Mouse (Mus musculus) heart, postnatal 36 days (tissue): ENCODE results near the gene Gm20662. TPM values are rescaled to one million over a fixed set of nuclear protein-coding genes. Genes with fewer than 3 reads are reported as not detected.

Experiments
- DNase-seq, 2 experiments: peaks; one replicate each; pipeline ENCODE4 v3.0.0; 2021 to 2022
- intact Hi-C: fragments of 180-260 bp; cut with DNase I; formaldehyde crosslinking; loops from one replicate; pipeline ENCODE4 v1.15.1; 2025
- total RNA-seq, 2 experiments: library from RNA; stranded (reverse); gene quantifications; 2 replicates each; pipeline ENCODE4 v1.2.3; 2021

Gm20662 gene
- total RNA-seq, 2 experiments from 2014 or later, result 1.4 to 1.5 TPM

DNA sequence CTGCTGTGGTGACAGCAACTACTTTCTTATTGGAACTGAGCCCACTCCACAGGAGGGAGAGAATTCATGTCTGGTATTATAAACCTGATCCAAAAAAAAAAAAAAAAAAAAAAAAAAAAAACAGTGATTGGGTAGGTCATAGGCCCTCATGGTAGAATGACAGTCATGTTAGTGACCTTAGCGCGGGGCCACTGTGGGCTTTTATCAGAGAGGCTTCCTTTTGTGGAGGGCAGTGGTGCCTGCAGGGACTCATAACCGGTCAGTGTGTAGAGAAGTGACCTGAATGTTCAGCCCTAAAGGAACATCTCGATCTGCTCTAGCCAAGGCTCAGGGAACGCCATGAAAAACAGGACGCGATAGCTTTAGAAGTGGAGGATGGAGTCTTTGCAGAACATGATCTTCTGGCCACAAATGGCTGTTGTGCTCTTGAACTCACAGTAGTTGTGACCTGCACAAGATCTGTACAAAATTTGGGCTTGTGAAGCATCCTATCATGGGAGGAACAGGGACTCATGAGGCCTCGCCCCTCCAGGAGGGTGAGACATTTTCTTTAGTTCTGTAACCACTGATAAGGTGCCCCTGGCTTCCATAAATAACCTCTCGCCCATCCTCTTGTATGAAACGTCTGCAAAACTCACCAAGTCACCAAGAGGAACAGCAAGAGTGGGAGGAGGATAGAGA, 21.5 kb upstream of the Gm20662 start:
- intact Hi-C loops, result no loop called here
- DNase-seq, result no peak

DNA sequence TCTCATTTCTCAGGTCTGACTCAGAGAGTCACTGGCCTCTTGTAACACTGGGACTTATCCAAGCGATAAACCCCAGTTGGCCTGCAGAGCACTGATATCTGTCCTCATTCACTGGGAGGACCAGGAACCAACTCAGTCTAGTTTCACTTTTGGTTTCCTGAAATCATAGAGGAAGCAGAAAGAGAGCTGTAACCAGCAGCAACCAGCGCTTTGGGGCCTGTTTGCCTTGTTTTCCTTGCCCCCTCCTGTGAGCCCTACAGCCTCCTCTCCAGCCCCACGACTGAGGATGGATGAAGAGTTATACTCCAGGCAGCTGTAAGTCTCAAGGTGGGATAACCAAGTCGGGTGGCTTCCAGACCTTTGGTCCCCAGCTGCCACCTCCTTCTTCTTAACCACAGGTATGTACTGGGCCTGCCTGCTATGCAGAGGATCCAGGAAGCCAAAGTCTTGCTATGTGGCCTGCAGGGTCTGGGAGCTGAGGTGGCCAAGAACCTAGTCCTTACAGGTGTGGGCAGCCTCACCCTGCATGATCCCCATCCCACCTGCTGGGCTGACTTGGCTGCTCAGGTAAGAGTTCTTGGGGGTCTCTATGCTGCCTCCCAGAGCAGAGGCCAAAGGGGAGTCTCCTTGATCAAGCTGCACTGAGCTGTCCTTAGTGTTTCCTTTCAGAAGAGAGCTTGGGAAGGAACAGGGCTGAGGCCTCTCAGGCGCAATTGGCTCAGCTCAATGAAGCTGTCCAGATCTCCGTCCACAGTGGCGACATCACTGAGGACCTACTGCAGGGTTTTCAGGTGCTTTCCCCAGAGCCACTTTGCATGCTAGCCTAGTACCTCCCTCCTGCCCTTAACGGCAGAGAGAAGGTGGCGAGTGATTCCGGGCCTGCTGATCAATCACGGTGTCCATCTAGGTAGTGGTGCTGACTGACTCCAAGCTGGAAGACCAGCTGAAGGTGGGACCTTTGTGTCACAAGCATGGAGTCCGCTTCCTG, 20.5 kb upstream of the Gm20662 start, which contains the start of gene Uba7:
TSS of gene Uba7 (plus strand) at position 107 of the 988 bp plus-strand sequence.
- peak; percentile 49 to 56 for DNase-seq

DNA sequence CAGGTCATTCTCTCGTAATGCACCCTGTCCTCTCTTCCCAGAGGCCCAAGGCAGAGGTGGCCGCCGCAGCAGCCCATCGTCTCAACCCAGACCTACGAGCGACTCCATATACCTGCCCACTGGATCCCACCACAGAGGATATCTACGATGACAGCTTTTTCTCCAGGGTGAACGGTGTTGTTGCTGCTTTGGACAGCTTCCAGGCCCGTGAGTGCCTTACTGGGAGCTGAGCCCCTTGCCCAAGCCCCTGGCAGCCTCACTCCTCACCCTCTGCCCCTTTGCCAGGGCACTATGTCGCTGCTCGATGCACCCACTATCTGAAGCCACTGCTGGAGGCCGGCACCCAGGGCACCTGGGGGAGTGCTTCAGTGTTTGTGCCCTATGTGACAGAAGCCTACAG, 17.3 kb upstream of the Gm20662 start:
- intact Hi-C loops, result no loop called here
- no peak for DNase-seq

More for the DNA sequence above, 20.5 kb upstream of the Gm20662 start, which contains the start of gene Uba7:
- intact Hi-C loops, result no loop called here

DNA sequence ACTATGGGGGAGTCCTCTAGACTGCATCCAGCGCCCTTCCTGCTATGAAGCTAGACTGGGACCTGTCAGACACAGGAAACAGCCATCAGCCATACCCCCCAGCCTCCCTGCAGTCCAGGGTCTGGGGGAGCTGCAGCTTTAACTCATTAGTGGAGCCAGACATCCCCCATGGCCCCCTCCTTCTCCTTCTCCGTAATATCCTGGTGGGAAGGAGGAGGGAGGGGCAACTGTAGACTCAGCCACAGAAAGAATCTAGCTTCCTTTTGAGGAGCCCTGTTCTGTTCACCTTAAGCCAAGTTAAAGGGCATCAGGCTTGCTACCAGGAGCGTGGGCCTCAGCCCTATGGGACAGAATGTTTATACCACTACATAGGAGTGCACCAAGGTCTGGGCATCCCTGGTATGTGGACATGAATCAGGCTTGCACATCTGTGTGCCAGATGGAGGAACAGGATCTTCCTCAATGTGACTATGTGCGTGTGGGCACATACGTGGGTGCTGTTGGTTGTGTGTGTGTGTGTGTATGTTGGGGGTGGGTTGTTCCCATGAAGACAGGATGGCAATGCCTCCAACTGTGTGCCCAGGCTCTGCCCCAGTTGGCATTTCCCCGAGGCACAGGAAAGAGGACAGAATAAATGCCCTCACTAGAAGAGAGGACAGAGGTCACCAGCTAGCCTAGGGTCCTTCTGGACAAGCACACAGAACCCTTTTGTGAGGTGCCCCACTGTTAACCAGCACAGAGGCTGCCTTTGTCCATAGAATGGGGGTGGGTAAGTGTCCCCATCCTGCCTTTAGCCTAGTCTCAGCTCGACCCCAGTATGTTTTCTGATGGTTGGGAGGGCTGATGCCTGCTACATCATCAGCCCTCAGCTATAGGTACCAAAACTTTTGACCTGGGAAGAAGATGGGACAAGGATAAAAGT, 14.2 kb upstream of the Gm20662 start:
- intact Hi-C loops, result loop anchor here (10.0 kb wide), 1 partner anchor 323 kb away; the partner anchor contains the start of genes Rhoa and Tcta
- peak; percentile 22 to 32 for DNase-seq

DNA sequence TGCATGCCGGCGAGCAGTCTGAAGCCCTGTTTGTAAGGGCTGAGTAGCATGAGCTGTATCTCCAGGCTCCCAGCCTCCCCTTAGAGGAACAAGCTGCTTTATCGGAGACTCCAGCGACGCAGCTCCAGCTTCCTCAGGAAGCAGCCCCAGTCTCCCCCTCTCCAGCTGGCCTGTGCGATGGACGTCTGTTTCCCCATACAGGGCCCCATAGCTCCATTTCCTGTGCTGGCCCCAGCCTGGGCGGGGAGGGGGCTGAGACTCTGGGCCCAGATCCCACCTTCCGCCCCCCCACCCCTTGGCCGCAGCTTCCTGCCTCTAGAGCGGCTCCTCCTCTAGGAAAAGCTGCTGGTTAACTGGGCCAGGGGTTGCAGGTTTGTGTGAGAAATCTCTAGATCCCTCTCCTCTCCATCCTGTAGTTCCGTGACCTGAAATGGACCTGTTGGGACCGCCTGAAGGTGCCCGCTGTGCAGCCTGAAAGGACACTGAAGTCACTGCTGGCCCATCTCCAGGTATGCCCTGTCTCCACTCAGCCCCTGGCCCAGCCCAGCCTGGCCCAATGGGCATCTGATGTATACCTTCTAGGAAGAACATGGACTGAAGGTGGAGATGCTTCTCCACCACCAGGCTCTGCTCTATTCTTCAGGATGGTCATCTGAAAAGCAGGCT, 13.3 kb upstream of the Gm20662 start, which contains the start of gene Gm20661:
TSS of gene Gm20661 (plus strand) at position 378 of the 666 bp plus-strand sequence.
- DNase-seq, result peak; percentile 73 to 78
- intact Hi-C loops, result loop anchor here (10.0 kb wide), 1 partner anchor 322 kb away; the partner anchor contains the start of genes Rhoa and Tcta

GRCm38 (mm10) chr9:107983421-107983890, 12.7 kb upstream of the Gm20662 start:
- DNase-seq, result peak; percentile 78 to 81
- intact Hi-C loops, result loop anchor here (10.0 kb wide), 1 partner anchor 321 kb away; the partner anchor contains the start of genes Rhoa and Tcta

DNA sequence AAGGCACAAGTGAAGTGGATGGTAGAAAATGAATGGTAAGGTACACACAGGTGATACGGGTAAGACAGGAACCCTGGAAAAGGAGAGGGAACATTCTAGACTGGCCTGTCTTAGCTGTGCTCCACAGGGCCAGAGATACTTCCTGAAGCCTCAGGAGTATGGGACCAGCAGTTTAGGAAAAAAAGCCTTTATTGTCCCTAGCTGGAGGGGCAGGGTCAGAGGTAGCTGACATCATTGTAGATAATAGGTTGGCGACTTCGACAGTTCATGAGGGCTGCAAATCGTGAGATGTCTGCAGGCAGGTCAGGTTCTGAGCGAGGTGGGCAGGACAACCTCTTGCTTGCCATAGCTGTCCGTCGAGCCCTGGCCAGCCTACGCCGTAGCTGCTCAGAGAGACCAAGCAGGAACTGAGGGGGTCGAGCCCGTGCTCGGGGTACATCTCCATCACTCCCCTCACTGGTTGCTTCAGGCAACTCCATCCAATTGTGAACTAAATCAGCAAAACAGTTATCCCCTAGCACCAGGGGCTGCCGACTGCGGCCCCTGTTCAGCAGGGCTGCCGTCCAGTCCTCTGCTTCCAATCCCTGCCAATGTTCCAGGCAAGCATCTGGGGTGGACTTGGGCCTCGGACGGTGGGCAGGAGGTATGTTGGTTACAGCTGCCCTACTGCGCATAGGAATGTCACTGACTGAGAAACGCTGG, 11.9 kb upstream of the Gm20662 start:
- DNase-seq, result peak; percentile 38 to 47

DNA sequence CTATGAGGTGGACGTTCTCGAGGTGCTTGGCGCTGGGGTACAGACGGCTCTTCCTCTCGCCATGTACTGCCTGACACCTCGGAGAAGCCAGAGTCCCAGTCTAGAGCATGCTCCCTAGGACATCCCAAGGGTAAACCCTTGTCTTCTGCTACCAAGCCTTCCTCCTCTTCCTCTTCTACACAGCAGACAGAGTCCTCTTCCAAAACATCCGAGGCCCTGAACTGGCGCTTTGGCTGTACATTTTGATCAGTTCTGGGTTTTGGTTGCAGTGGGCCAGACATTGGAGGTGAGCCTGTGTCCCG, 11.4 kb upstream of the Gm20662 start:
- intact Hi-C loops, result loop anchor here (10.0 kb wide), 1 partner anchor 320 kb away; the partner anchor contains the start of genes Rhoa and Tcta

More for the DNA sequence above, 11.9 kb upstream of the Gm20662 start:
- intact Hi-C loops, result loop anchor here (10.0 kb wide), 1 partner anchor 321 kb away; the partner anchor contains the start of genes Rhoa and Tcta

DNA sequence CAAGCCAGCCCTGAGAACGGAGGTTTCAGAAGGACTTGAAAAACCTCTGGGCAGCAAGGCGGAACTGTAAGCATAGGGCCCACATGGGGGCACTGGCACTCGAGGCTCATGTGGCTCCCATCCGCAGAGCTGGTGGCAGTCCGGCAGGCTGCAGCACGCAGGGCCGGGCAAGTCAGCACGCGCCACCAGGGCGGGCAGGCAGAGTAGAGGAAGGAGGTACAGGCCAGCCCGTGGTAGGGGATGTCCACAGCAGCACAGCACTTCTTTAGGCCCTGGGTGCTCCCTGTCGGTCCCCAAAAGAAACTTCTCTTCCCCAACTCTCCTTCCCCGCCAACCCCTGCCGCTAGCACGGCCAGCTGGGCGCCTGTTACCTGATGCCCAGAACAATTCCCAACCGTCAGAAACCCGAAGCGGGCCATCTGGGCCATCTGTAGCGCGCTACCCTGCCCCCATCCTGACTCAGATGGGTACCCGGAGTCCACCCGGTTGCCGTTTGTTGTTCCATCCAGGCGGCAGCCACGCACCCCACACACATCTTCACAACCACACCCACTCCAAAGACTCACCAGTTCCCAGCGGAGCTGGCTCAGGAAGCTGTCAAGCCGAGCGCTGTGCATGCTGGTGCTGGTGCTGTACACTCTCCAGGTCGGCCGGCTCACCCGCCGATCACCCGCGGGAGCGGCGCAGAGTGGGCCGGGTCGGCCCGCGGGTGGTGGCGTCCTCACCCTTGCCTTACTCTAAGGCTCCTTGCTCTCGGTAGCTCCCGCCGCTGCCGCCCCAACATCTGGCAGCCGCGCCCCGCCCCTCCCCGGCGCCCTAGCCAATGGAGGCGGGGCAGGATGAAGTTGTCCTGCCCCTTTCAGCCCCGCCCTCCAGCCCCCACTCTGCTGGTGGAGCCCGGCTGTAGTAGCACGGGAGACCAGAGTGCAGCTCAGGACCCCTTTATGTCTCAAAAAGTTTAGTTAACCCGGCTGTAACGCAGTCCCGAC, 10.7 kb upstream of the Gm20662 start, which contains the start of gene Inka1:
TSS of gene Inka1 (minus strand) at position 749 of the 989 bp plus-strand sequence.
- peak; percentile 92 to 95 for DNase-seq
- intact Hi-C loops, result loop anchor here (1.0 to 10.0 kb wide), 3 partner anchors 22 to 319 kb away; partner anchors contain the start of genes Amigo3, Rhoa and Tcta

More for the DNA sequence above, 11.4 kb upstream of the Gm20662 start:
- peak; percentile 21 to 46 for DNase-seq

DNA sequence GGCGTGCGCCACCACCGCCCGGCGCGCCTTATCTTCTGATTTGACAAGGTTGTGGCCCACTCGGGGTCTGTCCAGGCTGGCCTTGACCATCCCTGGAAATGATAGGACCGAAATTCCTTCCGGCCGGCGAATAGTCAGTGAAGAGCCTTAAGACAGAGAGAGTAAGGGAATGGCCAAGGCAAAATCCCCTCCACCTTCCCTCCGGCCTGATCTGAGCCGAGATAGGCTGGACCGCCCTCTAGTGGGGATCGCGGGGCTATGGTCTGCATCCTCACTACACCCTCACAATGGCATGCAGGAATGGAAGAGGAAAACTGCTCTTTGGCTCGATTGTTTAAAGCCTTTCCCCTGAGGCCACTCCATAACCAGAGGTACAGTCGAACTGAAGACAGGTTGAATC, 9.8 kb upstream of the Gm20662 start:
- intact Hi-C loops, result loop anchor here (1.0 to 10.0 kb wide), 3 partner anchors 23 to 318 kb away; partner anchors contain the start of genes Amigo3, Rhoa and Tcta
- peak; percentile 84 to 86 for DNase-seq

DNA sequence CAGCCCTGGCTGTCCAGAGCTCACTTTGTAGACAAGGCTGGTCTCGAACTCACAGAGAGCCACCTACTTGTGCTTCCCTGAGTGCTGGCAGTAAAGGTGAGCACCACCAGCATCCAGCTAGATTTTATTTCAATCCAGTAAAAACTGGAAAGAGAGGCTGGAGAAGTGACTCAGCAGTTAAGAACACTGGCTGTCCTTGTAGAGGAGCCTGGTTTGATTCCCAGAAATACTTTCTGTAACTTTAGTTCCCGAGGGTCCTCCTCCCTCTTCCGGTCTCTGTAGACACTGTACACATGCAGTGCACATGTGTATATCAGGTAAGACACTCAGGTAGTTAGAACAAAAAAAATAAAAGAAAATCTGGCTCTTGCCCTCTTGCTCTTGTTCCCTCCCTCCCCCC, 8.2 kb upstream of the Gm20662 start:
- DNase-seq, result no peak
- intact Hi-C loops, result loop anchor here (2.0 to 10.0 kb wide), 2 partner anchors 65 to 317 kb away; partner anchors contain the start of genes Amigo3, Rhoa and Tcta

GRCm38 (mm10) chr9:107992197-107992596, 4.0 kb upstream of the Gm20662 start, which contains the start of gene Cdhr4:
Cdhr4 (plus strand) TSS chr9:107992497.
- intact Hi-C loops, result no loop called here
- DNase-seq, result no peak

DNA sequence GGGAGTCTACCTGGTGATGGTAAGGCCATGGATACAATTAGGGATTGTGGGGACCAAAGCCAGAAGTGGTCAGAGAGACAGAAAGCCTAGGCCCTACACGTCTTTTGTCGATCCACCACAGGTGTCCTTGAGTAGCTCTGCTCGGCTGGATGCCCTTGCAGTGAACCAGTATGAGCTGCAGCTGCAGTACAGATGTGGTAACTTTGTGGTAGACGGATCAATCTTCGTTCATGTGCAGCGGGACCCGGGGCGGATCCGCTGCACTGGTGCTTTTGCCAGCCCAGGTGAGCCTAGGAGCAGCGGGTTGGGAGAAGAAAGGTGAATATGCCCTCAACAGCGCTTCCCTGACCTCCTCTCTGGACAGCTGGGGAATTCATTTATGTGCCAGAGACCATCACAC, 3.1 kb upstream of the Gm20662 start:
- intact Hi-C loops, result no loop called here

DNA sequence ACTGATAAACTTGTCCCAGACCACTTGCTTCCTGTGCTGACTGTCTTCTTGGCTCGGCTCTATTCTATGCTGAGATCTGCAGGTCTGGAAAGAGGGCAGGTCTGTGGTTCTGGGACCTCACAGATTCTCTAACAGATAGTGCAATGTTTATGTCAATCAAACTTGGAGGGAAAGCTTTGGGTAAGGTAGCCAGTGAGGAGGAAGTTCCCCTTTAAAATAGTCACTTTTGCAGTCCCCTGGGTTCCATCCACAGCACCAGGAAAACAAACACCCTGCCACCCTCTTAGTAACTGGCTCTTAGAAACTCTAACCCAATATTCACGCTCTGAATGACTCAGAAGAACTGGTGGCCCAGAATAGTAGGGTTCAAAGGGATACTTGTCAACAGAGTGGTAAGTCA, 1.7 kb upstream of the Gm20662 start:
- no peak for DNase-seq
- intact Hi-C loops, result no loop called here

More for the DNA sequence above, 3.1 kb upstream of the Gm20662 start:
- DNase-seq, result no peak

- DNase-seq, result no peak
- intact Hi-C loops, result no loop called here
These were observed 636 bp upstream of the Gm20662 start for GRCm38 (mm10) chr9:107995513-107995912.

DNA sequence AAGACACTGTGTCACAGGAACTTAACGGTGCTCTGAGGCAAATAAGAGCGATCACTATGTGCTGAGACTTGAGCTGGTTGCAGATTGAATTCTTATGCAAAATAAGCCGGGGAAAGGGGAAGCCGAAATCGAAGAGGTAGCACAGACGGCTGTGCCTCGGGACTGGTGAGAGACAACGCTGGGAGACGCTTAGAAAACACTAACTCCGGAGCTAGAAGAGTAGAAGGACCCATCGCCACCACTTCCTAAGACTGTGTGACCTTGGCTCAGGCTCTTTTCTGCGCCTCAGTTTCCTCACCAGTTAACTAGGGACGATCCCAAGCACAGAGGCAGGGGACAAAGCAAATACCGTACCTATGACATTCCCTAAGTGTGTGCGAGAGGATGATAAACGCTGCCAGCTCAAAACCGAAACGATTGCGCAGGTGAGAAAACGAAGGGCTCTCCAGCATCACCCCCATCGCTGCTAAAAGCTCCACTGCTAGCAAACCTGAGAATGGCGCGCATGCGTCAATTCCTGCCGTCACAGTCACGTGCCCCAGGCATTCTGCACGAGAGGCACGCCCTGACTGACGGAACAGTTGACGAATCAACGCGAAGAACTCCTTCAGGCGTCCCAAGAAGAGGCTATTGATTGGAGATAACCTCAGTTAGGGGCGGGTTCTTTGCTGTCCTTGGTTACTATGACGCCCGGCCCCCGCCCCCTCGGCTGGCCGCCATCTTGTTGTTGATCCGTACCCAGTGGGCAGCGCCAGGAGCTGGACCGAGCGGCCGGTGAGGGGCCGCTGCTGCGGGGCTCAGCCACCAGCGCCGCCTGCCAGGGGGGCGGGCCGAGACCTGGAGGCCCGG, 6.0 kb downstream of the Gm20662 start, which contains the start of gene Ip6k1:
TSS of gene Ip6k1 (plus strand) at position 580 of the 849 bp plus-strand sequence.
- DNase-seq, result peak; percentile 99 to 100
- intact Hi-C loops, result loop anchor here (2.0 kb wide), 1 partner anchor 49 kb away; no protein-coding TSS in a partner anchor
